Mouse (Mus musculus): ENCODE data around the gene Vstm2b.

DNA sequence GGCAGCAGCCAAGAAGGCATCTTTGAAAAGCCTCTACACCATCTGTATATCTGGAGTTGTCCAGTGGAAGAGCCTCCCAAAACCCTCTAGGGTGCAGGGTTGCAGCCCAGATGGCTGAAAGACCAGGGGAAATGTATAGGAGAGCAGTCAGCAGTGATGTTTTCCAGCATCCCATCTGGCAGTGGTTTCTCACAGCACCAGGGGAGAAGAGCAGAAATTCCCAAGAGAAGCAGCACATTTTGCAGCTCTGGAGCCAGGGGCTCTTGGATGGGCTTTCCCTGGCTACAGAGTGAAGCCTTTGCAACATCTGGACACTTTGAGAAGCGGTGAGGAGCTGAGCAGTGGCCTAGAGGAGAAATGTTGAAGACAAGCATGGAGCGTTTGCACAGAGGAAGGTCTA lies 30.3 kb downstream of the Vstm2b start:
- TF ChIP-seq CTCF (IDR thresholded peaks at IDR 0.05; ENCODE audit: low read depth, low read length) (no peak), TAL1 (conservative IDR thresholded peaks at IDR 0.05; ENCODE audit: low read depth, low read length) (no peak)
